Mouse (Mus musculus) lung, postnatal 36 days (tissue): ENCODE results near the gene Sgo2a.
"Not testable (repeated sequence)": the region's sequence is repeated elsewhere in the genome, so short reads cannot be mapped to it uniquely, and the experiment has no call there.

ENCODE experiments used
- DNase-seq: peaks from one replicate; pipeline ENCODE4 v3.0.0; 2022; ENCODE audit warnings: mixed read lengths

Gene Sgo2a

DNA sequence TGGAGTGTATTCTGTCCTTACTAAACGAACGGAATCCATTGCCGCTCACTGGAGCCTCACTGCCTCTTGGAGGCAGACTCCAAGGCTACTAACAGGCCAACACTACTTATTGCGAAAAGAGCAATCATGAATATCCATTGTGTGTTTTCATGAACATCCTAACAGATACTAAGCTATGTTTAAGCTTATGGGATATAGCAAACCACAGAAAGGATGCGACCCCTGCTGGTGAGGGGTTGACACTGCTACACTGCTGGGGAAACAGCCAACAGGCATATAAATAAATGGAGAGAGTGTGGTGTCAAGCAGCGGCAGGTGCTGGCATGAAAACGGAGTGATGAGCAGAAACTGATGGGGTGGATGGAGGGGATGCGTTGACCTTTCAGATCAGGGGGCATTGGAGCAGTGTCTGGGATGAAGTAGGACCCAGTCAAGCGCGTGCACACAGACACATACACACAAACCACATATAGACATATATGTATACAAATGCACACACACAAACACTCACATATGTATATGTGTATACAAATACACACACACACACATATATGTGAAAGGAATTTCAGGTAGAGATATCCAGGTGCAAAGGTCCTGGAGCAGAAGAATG, 35.5 kb downstream of the Sgo2a start:
- DNase-seq = peak; percentile 77

DNA sequence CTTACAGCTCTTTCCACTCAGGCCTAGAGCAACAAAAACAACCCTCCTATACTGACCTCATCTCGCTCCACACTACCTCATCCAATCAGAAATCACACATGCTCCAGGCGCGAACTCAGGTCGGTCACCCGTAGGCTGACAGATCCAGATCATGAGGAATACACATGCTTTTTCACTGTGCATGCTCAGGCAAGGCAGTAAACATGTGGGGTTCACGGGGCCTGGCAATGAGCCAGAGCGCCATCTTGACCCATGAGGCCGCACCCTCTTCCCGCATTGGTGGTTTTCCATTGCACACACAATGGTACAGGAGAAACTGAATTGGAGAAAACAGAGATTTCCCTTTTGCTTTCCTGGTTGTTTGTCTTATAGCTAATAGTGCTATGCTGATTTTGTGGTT, 41.5 kb downstream of the Sgo2a start:
- DNase-seq = not testable (repeated sequence)

- DNase-seq = no peak
Observed at GRCm38 (mm10) chr1:58045076-58045475, 49.3 kb downstream of the Sgo2a start.

DNA sequence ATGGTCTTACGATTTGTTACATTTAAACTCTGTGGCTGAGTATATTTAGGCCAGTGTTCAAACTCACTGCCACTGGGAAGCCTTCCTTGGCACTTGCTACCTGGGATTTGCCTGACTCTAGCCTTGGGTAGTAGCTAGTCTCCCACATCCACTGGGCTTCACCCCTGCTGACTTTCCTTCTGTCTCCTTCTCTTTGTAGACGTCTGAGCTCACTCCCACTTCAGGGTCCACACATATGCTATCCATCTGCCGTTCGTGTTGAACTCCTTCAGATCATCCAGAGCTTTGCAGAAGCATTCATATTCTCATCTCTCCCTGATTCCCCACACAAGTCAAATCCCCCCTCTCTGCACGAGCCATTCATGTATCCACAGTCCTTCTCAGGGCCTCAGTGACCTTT, 49.8 kb downstream of the Sgo2a start:
- no peak for DNase-seq

- DNase-seq = no peak
Observed at GRCm38 (mm10) chr1:58046721-58047290, 51.0 kb downstream of the Sgo2a start.

DNA sequence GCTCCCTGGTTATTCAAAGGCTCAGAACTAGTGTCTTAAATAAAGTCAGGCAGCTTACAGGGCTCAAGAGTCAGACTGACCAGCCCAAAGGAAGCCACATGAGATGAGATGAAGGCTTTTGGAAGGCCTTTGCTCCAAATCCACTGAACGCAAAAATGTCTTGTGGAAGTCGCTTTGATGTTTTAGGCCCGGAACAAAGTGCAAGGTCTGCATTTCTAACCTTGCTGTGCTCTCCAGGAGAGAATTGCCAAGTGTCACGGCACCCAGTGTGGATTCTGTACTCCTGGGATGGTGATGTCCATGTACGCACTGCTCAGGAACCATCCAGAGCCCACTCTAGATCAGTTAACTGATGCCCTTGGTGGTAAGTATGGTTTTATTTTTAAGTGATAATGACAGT, 53.4 kb downstream of the Sgo2a start:
- no peak for DNase-seq

DNA sequence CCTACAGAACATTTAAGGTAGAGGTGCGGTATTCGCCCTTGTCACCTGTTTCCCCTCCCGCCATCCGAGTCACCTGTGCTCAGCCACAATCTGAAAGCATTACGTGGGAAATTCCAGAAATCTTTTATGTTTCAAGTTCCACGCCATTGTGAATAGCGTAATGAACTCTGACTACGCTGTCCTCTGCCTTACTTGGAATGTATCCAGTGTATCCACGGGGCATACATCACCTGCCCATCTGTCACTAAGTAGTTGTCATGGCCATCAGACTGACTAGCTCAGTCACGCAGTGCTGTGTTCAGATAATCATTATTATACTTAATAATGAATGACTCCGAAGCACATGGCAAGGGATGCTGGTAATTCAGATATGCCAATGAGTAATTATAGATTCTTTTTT, 59.8 kb downstream of the Sgo2a start:
- no peak for DNase-seq

- no peak for DNase-seq
Observed at GRCm38 (mm10) chr1:58056074-58056807, 60.5 kb downstream of the Sgo2a start.

DNA sequence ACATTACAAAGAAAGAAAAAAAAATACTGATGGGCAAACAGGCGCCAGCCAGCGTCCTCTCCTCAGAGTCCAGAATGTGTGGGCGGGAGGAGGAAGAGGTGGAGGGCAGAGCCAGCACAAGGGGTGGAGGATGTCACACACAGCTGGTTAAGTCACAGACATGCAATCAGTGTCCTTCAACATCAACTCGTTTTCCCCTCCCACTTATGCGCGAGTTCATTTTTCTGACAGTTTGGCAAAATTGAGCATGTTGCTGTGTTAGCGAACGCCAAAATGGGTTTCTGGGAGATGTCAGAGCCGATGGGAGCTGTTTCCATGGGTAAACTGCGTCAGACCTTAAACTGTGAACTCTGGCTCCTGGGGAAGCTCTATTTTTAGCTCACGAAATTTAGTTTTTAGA, 61.2 kb downstream of the Sgo2a start:
- DNase-seq = peak; percentile 65

- DNase-seq = no peak
Observed at GRCm38 (mm10) chr1:58058846-58059245, 63.1 kb downstream of the Sgo2a start.

DNA sequence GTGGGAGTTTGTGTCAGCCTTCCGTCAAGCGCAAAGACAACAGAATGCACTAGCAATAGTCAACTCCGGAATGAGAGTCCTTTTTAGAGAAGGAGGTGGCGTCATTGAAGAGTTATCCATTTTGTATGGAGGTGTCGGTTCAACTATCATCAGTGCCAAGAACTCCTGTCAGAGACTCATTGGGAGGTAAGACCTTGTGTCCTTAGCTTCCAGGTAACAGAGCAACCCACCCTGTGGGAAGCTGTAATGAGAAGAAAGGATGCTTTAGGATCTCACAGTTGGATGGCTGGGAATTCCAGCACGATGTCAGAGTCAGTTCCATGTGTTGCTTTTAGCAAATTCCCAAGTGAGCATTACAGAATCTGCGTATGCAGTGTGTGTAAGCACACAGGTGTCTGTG, 66.4 kb downstream of the Sgo2a start:
- no peak for DNase-seq

GRCm38 (mm10) chr1:58065151-58065550, 69.4 kb downstream of the Sgo2a start:
- DNase-seq = no peak

DNA sequence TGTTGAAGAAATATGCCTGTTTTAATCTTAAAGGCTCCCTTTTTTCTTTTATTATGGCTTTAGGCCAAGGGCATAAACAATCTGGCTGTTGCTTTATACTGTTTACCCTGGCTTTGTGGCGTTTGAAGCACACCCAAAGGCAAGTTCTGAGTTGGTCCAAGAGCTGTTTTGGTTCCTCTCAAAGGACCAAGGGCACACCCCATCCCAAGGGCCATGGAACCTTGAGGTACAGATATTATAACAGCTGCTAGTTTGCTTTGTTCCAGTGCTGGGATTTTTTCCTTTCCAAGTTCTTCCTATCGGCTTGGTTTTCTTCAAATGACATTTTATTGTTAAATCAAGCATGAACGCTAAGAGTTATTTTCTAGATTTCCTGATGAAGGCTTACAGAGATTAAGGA, 69.8 kb downstream of the Sgo2a start:
- DNase-seq = no peak

GRCm38 (mm10) chr1:58069181-58069580, 73.4 kb downstream of the Sgo2a start:
- no peak for DNase-seq

- DNase-seq = no peak
Observed at GRCm38 (mm10) chr1:58070091-58070490, 74.3 kb downstream of the Sgo2a start.

DNA sequence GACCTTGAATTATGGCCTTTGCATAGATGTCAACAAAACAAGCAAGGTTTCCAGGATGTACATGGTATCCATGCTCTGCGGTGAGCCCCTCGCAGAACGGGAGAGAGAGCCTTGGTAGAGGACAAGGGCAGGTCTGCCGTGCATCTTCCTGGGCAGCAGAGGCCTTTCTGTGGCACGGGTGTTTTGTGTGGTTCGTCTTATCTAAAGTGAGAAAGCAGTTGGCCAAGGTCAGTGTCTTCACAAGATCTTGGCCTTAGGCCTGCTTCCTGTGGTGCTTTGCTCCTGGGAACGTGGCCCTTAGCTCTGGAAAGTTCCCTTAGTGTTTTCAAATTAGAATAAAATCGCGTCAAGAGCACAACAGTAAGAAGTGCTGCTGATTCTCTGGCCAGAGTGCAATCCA, 75.2 kb downstream of the Sgo2a start:
- no peak for DNase-seq

DNA sequence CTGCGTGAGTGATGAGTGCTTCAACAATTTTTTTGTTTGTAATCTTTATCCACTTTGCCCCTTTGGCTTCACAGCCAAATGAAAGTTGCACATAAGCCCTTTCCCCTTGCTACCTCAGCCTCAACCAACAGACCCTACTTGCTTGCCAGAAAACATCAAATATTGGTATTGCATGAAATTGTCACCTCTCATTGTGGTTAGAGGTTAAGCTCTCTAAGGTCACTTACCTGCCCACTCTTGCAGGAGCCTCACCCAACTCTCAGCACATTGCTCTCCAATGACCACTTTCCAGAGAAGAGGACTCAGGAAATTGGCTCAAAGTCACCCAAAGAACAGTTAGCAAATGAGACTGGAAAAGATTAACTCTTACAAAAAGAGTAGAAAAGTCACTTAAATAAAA, 75.7 kb downstream of the Sgo2a start:
- DNase-seq = peak; percentile 14

DNA sequence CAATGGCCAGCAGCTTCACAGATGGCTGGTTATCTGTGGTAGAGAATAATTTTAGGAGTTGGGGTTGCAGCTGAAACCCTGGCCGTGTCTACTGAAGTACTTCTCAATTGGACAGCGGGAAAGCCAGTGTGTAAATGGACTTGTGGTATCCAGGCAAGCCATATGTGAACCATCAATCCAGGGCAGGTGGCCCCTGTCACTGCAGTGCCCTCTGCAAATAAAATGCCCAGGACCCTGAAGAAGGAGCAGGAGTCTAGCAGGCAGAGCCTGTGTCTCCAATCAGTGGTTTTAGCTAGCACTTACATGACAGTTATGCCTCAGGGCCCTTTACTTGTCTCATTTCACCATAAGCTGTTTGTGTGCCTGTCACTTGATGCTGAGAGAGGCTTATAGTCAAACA, 76.6 kb downstream of the Sgo2a start:
- no peak for DNase-seq

DNA sequence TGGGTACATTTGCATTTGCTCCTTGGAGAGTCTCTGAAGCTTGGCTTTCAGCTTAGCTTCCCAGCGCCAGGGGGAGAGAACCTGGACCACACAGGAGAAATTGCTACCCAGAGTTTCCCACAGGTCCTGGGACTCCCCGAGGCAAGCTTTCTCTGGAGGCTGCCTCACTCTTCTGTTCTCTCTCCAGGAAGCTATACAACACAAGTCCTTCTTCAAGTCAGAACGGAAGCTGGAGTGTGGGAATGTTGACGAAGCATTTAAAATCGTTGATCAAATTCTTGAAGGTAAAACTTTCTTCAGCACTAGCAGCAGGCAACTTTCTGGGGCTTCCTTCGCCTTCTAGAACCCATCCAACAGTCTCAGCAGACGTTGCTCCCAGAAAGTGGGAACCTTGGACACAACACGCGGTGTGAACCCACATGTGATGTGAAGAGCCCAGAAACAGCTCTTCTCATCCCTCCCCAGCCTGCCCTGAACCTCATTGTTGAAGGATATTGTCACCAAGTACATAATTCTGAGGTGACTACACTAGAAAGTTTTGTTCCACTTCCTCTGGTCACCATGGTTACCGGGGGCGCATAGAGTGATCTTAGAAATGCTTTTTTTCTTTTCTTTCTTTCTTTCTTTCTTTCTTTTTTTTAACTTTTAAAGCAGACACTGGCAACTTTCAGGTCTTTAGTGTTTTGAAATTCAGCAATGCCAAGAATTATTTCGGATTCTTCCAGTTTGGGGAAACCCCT, 77.4 kb downstream of the Sgo2a start:
- DNase-seq = peak; percentile 16

- no peak for DNase-seq
Observed at GRCm38 (mm10) chr1:58074266-58074665, 78.5 kb downstream of the Sgo2a start.
